Mouse (Mus musculus) hindbrain, embryonic 11.5 days (tissue): ENCODE results near the gene Tm7sf3. TPM values are rescaled to one million over a fixed set of nuclear protein-coding genes. Genes with fewer than 3 reads are reported as not detected.

Source experiments
- ATAC-seq: fragments of 200-750 bp; cut with Nextera tagmentation; 2 replicates; pipeline ENCODE4 v1.8.0; 2017; ENCODE audit warnings: mild to moderate bottlenecking, moderate TSS enrichment, moderate library complexity; ENCODE audit not compliant: low FRiP score
- DNase-seq: peaks from one replicate; pipeline ENCODE4 v3.0.0-alpha.2; 2015; ENCODE audit warnings: low spot score
- H3K27ac ChIP-seq: fragments of 300-500 bp; sonication (generic); 2 replicates; pipeline ENCODE4 v1.5.1; 2014; ENCODE audit warnings: mild to moderate bottlenecking, low read depth, low read length
- H3K27me3 ChIP-seq: fragments of 300-500 bp; sonication (generic); 2 replicates; pipeline ENCODE4 v1.6.1; 2014; ENCODE audit warnings: mild to moderate bottlenecking, low read length, moderate library complexity, mixed read lengths; ENCODE audit not compliant: control insufficient read depth, insufficient read depth
- H3K36me3 ChIP-seq: fragments of 300-500 bp; sonication (generic); 2 replicates; pipeline ENCODE4 v1.6.1; 2014; ENCODE audit warnings: mild to moderate bottlenecking, low read length, moderate library complexity, mixed read lengths; ENCODE audit not compliant: control insufficient read depth, insufficient read depth
- H3K4me1 ChIP-seq: fragments of 300-500 bp; sonication (generic); replicated peaks from 2 replicates; pipeline ENCODE4 v1.6.1; 2014; ENCODE audit warnings: low read length, mixed read lengths; ENCODE audit not compliant: control insufficient read depth, insufficient read depth
- H3K4me2 ChIP-seq: fragments of 300-500 bp; sonication (generic); replicated peaks from 2 replicates; pipeline ENCODE4 v1.6.1; 2014; ENCODE audit warnings: mild to moderate bottlenecking, low read depth, low read length
- H3K4me3 ChIP-seq: fragments of 300-500 bp; sonication (generic); 2 replicates; pipeline ENCODE4 v1.5.1; 2014; ENCODE audit warnings: low read depth, low read length
- H3K9ac ChIP-seq: fragments of 300-500 bp; sonication (generic); 2 replicates; pipeline ENCODE4 v1.6.1; 2014; ENCODE audit warnings: low read depth, low read length
- H3K9me3 ChIP-seq: fragments of 300-500 bp; sonication (generic); 2 replicates; pipeline ENCODE4 v1.6.1; 2016; ENCODE audit warnings: low read length; ENCODE audit not compliant: control insufficient read depth
- WGBS: fragments of 180-500 bp; shearing (Covaris S2); extraction: QIAGEN DNeasy Blood & Tissue Kit; methylation state at CpG from one replicate; pipeline ENCODE4 v1.1.7; 2014; 5-methylcytosine and 5-hydroxymethylcytosine counted together
- polyA plus RNA-seq: library from polyadenylated mRNA; unstranded; fragments of >200 nt; fragmentation: Nextera tagmentation; extraction: Ambion mirVana; gene quantifications from 2 replicates; pipeline ENCODE4 v1.2.1, GENCODE M21; 2014

Gene Tm7sf3
- polyA plus RNA-seq, 1 experiment from 2014 or later: 27.8 TPM

DNA sequence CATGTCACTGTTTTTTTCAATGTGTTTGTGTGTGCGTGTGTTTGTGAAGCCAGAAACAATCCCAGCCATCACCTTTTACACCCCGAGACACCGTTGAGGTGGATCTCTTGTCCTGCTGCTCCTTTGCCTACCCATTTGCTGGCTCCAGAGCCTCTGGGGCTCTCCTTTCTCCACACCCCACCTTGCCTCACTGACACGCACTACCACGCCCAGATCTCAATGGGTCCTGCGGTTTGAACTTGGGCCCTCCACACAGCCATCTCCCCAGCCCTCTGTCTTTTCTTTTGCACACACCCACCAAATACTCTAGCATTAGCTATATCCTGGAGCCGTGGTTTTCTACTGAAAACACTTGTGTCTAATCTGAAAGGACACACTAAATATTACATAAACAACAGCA is 30.7 kb downstream of the Tm7sf3 start:
- H3K27me3 ChIP-seq: no peaks in the 10 kb centered on the region
- 93% methylated on average over 7 of the region's 7 CpGs for WGBS
- no peak for DNase-seq

DNA sequence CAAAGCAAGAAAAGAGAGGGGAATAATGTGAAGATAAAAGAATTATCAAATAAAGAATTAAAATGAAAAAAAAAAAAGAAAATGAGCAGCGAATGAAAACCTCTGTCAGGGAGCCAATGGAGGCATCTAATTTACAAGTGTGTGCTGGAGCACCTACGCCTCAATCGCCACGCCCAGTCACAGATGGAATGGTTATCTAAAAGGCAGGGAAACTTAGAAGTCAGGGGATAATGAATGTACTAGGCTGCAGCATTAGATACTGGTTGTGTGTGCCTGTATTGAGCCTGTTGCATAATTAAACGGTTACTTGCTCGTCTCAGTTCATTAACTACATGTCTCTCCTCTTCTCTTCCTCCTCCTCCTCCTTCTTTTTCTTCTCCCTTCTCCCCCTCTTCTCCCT is 31.2 kb downstream of the Tm7sf3 start:
- WGBS: 90% methylated on average over 6 of the region's 6 CpGs
- no peak overlapping the region for H3K4me3 ChIP-seq
- H3K4me1 ChIP-seq: no peaks in the 10 kb centered on the region
- DNase-seq: no peak
- H3K4me2 ChIP-seq: no peak overlapping the region
- ATAC-seq: no peak
- H3K9ac ChIP-seq: no peak overlapping the region
- no peaks in the 10 kb centered on the region for H3K9me3 ChIP-seq
- H3K36me3 ChIP-seq: no peaks in the 10 kb centered on the region
- no peak overlapping the region for H3K27ac ChIP-seq
- no peaks in the 10 kb centered on the region for H3K27me3 ChIP-seq

More for the DNA sequence above, 30.7 kb downstream of the Tm7sf3 start:
- Histone ChIP-seq H3K4me3 (no peak overlapping the region), H3K9ac (no peak overlapping the region), H3K4me2 (no peak overlapping the region), H3K27ac (no peak overlapping the region), H3K9me3 (no peaks in the 10 kb centered on the region), H3K36me3 (no peaks in the 10 kb centered on the region), H3K4me1 (no peaks in the 10 kb centered on the region)
- ATAC-seq: no peak

DNA sequence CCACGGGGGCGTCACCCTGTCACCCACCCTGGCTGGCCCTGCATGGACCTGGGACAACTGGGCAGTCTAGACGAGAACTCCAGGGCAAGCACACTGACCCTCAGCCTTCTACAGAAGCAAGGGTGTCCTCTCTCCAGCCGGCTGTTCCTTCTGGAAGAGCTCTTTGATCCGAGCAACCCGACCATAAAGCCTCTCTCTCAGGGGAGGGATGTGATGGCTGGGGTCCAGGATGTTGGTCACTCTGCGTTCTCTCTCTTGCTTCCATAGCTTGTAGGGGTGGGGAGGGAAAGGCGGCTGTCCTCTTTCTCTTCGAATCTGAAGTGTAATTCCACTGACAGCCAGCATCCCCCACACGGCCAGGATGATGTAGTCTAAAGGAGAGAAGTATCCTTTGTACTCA is 39.0 kb downstream of the Tm7sf3 start:
- Histone ChIP-seq H3K4me1 (no peaks in the 10 kb centered on the region), H3K36me3 (peaks cover 8% of the 10 kb centered on the region), H3K27ac (no peak overlapping the region), H3K27me3 (no peaks in the 10 kb centered on the region), H3K9me3 (no peaks in the 10 kb centered on the region), H3K4me3 (no peak overlapping the region), H3K9ac (no peak overlapping the region), H3K4me2 (no peak overlapping the region)
- ATAC-seq: no peak
- DNase-seq: no peak
- WGBS: 89% methylated on average over 10 of the region's 10 CpGs

DNA sequence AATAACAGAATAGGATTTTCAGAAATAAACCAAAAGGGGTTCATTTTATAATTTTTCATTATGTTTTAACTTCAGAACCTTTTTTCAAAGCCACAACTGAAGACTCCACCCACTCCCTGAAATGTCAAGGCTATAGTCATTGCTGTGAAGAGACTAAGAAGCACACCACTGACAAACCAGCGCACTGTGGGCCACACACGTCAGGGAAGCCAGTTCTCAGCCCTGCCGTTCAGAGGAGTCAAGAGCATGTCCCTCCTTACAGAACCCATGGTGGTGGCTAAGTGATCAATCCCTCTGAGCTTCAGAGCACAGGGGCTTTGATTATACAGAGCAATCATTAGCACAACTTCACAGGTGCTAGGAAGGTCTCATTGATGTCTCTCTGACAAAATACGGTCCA is 40.0 kb downstream of the Tm7sf3 start:
- H3K4me2 ChIP-seq: no peak overlapping the region
- no peak overlapping the region for H3K9ac ChIP-seq
- DNase-seq: no peak
- H3K36me3 ChIP-seq: peaks cover 8% of the 10 kb centered on the region
- H3K27ac ChIP-seq: no peak overlapping the region
- no peaks in the 10 kb centered on the region for H3K9me3 ChIP-seq
- 93% methylated on average over 4 of the region's 4 CpGs for WGBS
- no peaks in the 10 kb centered on the region for H3K27me3 ChIP-seq
- H3K4me1 ChIP-seq: no peaks in the 10 kb centered on the region
- no peak overlapping the region for H3K4me3 ChIP-seq
- no peak for ATAC-seq

DNA sequence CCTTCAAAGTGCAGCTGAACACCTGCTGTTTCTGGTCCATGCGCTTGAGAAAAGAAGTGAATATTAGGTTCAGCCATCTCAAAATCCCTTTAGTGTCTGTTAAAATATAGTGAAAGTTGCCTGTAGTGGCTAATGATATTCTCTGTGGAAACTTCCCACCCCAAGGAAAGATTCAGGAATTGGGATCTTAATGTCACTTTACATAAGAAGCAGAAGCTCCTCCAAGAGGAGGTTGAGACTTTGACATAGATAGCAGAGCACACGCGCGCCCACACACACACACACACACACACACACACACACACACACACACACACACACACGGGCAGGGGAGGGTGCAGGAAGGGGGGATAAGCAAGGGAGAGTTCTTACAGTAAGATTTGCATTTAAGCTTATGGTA is 57.5 kb downstream of the Tm7sf3 start:
- Histone ChIP-seq H3K36me3 (no peaks in the 10 kb centered on the region), H3K4me3 (no peak overlapping the region), H3K9ac (no peak overlapping the region), H3K9me3 (no peaks in the 10 kb centered on the region), H3K27me3 (no peaks in the 10 kb centered on the region), H3K4me1 (no peaks in the 10 kb centered on the region), H3K4me2 (no peak overlapping the region), H3K27ac (no peak overlapping the region)
- WGBS: 87% methylated on average over 5 of the region's 5 CpGs
- DNase-seq: no peak
- no peak for ATAC-seq

DNA sequence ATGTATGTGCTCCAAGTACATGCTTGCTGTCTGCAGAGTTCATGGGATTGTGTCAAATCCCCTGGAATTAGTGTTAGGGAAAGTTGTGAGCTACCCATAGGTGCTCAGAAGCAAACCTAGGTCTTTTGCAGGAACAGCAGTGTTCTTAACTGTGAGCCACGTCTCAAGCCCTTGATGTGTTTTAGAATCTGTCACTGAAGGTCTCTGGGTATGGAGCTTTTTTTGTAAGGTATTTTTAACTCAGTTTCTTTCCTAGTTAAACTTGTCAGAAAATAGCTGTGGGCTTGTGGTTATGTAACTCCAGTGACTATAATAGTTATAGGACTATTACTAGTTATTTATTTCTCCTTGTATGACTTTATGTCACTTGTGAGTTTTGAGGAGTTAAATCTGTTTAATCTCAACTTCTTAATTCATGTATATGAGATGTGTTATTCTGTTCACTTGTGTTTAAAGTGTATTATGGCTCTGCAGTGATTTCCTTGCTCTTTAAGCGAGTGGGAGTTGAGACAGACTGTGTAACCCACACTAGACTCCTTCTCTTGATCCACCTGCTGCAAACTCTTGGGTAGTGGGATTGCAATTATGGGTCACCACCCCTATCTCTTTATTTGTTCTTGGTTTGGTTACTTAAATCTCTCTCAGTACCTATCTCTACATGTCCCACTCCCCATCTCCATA is 59.1 kb downstream of the Tm7sf3 start:
- no peak for ATAC-seq
- DNase-seq: no peak
- 82% methylated on average over 2 of the region's 2 CpGs for WGBS
- H3K36me3 ChIP-seq: no peaks in the 10 kb centered on the region
- no peaks in the 10 kb centered on the region for H3K9me3 ChIP-seq
- no peak overlapping the region for H3K4me3 ChIP-seq
- no peaks in the 10 kb centered on the region for H3K27me3 ChIP-seq
- no peak overlapping the region for H3K9ac ChIP-seq
- no peak overlapping the region for H3K4me2 ChIP-seq
- no peak overlapping the region for H3K27ac ChIP-seq
- no peaks in the 10 kb centered on the region for H3K4me1 ChIP-seq

DNA sequence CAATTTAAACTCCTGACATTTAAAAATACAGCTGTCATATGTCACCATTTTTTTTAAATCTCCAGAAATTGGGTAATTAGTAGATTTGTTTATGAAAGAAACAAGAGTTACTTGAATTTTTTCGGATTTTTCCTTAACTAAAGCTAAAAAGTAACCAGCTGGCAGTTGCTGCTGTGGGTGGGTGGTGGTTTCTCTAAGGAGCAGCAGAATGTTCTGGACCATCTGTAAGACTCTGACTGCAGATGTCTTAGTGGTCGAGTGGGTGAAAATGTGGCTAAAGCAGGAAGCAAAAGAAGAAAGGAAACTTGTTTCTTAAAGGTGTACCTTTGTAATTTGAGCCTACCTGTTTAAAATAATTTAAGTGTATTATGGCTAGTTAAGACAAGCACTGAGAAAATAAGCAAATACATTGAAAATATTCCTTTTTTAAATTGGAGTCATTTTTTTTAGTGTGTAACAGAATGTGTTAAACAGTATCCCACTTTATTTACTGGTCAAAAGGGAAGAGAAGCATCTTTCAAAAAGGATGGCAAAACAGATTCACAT is 62.2 kb downstream of the Tm7sf3 start:
- H3K9me3 ChIP-seq: no peaks in the 10 kb centered on the region
- no peak overlapping the region for H3K4me2 ChIP-seq
- H3K4me1 ChIP-seq: no peaks in the 10 kb centered on the region
- WGBS: 59% methylated on average over 2 of the region's 2 CpGs
- H3K4me3 ChIP-seq: no peak overlapping the region
- H3K27me3 ChIP-seq: no peaks in the 10 kb centered on the region
- H3K36me3 ChIP-seq: no peaks in the 10 kb centered on the region
- ATAC-seq (no peak), DNase-seq (no peak)
- no peak overlapping the region for H3K27ac ChIP-seq
- H3K9ac ChIP-seq: no peak overlapping the region

DNA sequence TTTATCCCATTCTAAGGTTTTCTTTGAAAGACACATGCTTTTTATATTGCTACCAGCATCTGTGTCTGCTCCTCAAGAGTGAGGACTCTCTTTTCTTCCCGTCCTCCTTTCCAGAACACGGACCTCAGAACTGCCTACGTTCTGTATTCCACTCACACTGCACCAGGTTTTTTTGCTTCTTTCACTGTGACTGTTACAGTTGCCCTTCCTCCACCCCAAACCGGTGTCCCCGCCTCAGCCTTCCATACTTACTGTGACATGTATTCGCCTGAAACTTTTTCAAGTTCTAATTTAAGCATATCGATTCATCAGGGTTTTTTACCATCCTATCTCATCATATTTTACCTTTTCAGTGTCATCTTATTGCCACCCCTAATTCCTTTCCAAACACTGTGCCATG is 64.0 kb downstream of the Tm7sf3 start:
- ATAC-seq (no peak), DNase-seq (peak; percentile 27)
- Histone ChIP-seq H3K4me1 (no peaks in the 10 kb centered on the region), H3K9ac (peak overlapping the region; percentile 87), H3K36me3 (no peaks in the 10 kb centered on the region), H3K27ac (no peak overlapping the region), H3K27me3 (no peaks in the 10 kb centered on the region), H3K9me3 (no peaks in the 10 kb centered on the region), H3K4me2 (peak overlapping the region; percentile 63), H3K4me3 (peak overlapping the region; percentile 97)
- WGBS: 14% methylated on average over 7 of the region's 7 CpGs

DNA sequence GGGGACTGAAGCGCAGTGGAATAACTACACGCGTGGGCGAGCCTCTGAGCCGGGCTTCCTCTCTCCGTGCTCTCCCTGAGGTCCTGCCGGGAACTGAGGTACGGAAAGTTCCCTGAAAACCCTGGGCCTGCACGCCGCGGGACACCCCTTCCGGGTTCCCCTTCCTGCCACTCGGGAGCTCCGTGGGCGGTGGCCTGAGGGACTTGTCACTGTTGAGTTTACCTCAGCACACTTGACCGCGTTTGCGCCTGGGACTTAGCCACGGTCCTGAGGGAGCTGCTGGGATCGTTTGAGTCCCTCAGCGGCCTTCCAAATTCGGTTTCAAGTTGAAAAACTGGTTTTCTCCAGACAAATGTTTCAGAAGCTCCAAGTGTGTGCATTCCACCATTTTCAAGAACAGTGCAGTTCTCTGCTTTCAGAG is 64.5 kb downstream of the Tm7sf3 start:
- Histone ChIP-seq H3K27ac (peak overlapping the region; percentile 92), H3K36me3 (no peaks in the 10 kb centered on the region), H3K9me3 (no peaks in the 10 kb centered on the region), H3K4me2 (peak overlapping the region; percentile 63), H3K27me3 (no peaks in the 10 kb centered on the region), H3K4me1 (no peaks in the 10 kb centered on the region), H3K4me3 (peak overlapping the region; percentile 97), H3K9ac (peak overlapping the region; percentile 87)
- 0% methylated on average over 22 of the region's 22 CpGs for WGBS
- peak; percentile 57 for ATAC-seq
- DNase-seq: no peak
